Mouse (Mus musculus): ENCODE results near the gene Ripk1.
"Not testable (repeated sequence)": the region's sequence is repeated elsewhere in the genome, so short reads cannot be mapped to it uniquely, and the experiment has no call there.

Ripk1 gene

GRCm38 (mm10) chr13:34038056-34038432 is 35.9 kb downstream of the Ripk1 start:
- no peak for DNase-seq (ENCODE audit: low spot score)

DNA sequence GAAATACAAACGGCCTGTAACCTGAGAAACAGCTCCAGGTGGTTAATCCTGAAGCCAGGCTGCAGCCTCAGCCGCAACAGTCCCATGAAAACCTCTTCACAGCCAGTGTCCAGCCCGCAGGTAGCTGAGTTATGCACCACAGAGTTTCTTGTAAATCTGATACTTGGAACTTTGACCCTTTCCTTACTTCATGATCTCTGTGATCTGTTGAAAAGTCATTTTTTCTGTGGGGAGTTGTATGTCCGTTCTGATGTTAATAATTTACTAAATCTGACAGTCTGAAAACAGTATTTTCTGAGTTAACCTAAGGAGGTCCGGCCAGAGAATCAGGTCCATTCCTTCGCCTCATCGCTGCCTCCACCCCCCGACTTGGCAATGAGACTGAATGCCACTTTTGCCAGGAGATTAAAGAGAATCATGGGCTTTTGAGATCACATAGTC is 36.8 kb downstream of the Ripk1 start:
- DNase-seq (ENCODE audit: low spot score): no peak

- DNase-seq (ENCODE audit: low spot score): no peak
Observed at GRCm38 (mm10) chr13:34040091-34040490, 37.9 kb downstream of the Ripk1 start.

DNA sequence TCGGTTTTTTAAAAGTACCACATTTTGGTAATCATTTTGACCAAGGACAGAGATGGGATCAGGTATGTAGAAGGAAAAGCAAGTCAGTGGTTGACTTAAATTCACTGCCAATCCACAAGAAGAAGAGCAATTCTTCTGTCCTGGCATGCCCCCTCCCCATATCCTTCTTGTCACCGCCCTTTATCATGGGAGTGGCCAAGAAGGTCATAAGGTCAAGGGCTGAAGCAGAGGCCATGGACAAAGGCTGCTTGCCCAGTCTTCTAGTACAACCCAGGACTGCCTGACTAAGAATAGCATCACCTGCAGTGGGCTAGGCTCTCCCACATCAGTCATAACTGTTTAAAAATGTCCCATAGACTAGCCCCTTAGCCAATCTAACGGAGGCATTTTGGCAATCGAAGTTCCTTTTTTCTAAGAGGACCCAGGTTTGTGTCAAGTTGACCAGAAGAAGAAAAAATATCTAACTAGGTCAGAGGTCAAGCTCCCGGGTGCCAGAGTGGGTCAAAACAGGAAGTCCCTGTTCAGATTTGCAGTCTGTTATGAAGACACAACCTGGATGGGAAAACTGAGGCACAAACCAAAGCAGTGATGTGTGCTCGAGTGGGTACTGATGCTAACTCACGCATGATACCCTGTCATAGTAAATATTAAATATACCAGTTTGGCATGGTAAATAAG is 41.7 kb downstream of the Ripk1 start:
- no peak for DNase-seq (ENCODE audit: low spot score)

- DNase-seq (ENCODE audit: low spot score): no peak
Observed at GRCm38 (mm10) chr13:34045511-34046249, 43.5 kb downstream of the Ripk1 start.

GRCm38 (mm10) chr13:34046421-34047012 is 44.4 kb downstream of the Ripk1 start:
- DNase-seq (ENCODE audit: low spot score): peak; percentile 91

DNA sequence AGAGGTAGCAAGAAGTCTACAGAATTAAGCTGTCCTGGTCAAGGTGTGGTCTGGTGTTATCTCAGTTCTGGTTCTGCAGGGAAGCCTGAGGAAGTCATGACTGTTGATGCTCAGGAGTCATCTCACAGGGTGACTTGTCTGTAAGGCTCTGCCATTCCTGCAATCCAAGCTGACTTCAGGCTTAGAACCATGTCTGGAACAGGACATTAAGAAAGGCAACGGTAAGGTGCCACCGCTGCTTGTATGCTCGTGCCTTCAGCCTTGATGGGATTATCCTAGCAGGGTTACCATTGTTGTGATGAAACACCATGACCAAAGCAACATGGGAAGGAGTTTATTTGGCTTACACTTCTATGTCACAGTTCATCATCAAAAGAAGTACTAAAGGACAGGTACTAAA is 45.4 kb downstream of the Ripk1 start:
- no peak for DNase-seq (ENCODE audit: low spot score)

DNA sequence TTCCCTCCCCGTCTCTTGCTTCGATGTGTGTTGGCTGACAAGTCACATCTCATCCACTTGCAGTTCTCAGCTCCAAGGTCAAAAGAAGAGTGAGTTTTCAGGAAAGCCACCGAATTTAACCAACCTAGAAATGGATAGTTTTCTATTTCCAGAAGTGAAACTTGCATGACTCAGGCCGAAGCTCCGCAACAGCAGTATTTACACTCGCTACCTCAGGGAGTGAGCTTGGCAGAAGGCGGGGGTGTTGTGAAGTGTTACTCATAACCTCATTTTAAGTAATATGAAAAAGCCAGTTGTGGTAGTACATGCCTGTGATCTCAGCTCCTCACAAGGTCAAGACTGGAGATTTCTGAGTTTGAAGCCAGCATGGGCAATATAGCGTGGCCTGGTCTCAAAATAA is 48.3 kb downstream of the Ripk1 start:
- DNase-seq (ENCODE audit: low spot score): no peak

DNA sequence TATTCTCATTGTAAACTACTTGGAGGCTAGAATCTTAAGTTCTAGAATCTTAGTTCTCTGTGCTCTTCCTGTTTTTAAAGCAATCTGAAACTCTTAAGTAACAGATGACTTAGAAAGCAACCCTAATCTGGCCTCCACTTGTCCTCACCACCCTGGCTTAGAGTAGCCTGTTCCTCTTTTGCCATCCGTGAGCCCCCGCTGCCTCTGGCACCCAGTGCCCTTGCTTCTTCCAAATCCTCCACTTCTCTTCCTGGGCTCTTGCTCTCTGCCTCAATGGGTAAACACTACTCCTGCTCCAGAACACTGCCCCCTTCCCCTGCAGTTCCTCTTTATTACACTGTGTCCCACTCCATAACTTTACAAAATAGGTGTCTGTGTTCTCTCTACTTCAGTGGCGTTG is 49.5 kb downstream of the Ripk1 start:
- DNase-seq (ENCODE audit: low spot score): no peak

DNA sequence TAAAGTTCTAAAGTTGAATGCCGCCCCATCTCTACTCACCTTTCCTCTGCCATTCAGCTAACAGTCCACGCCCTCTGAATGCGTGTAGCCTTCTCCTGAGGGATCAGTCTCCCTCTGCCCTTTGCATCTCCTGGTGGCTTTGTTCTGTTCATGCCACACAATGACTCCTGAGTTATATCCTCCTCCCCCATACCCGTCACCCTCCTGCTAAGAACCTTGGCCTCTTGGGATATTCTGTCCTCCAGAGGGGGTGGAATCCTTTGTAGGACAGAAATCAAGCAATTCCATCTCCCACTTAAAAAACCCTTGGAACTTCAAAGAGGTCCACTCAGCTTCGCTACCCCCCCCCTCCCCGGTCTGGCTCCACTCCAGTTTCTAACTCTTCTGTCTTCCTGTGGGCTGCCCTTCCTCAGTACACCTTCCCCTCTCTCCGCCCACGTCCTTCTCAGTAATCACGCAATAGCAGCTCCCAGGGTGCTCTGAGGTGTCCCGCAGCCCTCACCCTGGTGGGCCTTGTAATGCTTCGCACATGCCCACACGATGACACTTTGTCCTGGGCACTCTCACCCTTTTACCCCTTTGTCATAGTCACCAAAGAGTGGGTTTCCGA is 51.6 kb downstream of the Ripk1 start:
- no peak for DNase-seq (ENCODE audit: low spot score)

DNA sequence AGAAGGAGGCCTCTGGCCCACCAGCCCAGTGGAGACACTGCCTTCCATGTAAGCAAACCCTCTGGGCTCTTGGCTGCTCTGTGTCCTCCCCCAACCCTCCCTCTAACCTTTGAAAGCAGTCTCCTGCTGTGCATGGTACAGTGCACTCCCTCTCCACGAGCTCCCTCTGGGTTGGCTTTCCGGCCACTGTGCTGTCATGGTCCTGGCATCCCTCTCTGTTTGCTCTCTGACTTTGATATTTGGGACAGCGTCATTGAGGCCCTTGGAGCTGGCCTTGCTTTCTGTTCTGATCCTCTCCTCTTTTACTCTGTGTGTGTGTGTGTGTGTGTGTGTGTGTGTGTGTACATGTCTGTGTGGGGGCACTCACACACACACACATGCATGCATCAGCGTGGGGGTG is 52.2 kb downstream of the Ripk1 start:
- DNase-seq (ENCODE audit: low spot score): no peak

DNA sequence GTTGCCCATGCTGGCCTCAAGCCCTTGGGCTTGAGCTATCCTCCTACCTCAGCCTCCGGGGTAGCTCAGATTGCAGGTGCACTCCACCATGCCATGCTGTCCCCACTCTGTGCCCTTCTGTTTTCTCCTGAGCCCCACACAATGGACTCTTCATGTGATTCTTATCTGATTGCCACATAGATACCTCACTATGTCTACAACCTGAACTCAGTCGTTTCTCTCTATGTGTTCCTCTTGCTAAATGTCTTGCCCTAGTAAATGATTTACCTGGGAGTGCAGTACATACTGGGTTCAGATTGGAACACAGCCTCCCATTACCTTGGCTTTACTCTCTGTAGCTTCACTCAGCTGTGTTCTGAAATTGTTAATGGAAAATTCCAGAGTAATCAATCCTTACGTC is 52.8 kb downstream of the Ripk1 start:
- no peak for DNase-seq (ENCODE audit: low spot score)

DNA sequence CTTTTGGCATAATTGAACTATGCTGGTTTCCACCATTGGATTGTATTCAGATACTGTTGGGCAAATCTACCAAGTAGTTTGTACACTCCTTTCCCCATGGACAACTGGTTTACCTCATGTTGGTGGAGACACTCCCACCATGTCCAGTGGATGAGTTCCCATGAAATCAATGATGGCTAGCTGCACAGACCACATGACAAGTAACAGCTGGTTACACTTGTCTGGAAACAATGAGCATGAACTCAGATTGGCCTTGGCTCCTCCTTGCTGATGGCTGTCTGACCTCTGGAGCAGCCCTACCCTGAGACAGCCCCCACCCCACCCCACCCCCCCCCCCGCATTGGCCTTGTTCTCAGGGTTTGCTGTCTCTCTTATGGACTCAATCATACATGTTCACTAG is 55.1 kb downstream of the Ripk1 start:
- no peak for DNase-seq (ENCODE audit: low spot score)

DNA sequence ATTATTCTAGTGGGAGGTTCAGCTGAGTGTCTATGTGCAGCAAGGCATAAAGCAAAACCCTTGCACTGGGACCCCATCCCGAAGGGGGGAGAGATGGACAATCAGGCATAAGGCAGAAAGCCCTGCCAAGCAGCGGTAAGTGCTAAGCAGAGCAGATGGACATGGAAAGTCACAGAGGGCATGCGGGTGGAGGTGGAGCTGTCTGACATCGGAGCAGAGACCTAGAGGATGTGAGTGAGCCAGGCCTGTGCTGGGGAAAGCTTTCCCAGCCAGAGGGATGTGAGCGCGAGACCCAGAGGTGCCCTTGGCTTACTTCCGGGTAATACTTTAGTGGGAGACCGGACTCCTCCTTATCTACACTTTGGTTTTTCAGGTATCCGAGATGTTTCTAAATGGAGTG is 57.9 kb downstream of the Ripk1 start:
- no peak for DNase-seq (ENCODE audit: low spot score)

DNA sequence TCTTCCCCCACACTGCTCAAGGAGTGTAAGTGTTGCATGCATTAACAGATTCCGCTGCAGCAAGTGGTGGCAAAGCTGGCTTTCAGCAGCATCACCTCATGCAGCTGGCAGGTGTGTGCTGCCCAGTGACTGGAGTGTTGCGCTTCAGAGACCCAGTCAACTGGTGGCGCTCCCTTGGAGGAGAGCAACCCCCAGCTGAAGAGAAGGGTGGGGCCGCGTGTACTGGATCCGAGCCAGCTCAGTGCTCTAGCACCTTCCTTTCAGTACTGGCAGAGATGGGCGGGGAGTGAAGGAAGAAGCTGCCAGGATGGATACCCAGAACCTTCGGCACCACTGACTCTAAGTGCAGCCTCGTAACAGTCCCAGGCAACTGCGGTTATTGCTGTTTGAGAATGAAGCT is 60.3 kb downstream of the Ripk1 start:
- DNase-seq (ENCODE audit: low spot score): no peak

DNA sequence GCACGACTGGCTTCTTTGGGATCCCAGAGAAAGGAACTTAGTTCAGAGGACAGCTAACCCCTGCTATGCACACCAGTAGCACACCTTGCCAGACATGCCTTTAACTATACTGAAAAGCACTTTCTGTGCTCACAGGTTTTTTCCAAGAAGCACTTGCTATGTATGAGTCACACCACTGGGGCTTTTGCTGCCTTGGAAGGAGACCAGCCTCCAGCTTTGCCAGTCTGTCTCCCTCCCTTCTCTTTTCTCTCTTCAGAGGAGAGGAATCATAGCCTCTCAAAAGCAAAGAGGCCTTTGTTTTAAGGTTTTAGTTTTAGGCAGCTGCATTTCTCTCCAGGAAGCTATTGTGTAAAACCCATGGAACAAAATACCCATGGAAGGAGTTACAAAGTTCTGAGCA is 64.2 kb downstream of the Ripk1 start:
- DNase-seq (ENCODE audit: low spot score): no peak

DNA sequence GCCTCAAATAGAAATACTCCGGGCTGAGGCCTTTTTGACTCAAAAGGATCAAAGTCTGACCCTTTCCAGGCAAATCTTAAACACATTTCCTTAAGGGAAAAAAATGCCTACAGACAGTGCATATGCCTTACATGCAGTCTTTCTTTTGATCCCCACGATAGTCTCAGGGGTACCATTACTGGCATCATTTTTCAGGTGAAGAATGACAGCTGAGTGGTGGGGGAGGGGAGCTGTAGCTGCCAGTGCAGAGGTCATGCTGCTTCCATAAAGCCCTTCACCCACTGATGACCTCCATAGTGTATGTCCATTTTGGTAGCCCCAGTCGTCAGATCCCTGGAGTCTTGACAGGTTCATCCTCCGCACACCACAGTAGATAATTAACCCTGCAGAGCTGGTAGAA is 68.1 kb downstream of the Ripk1 start:
- no peak for DNase-seq (ENCODE audit: low spot score)

- no peak for DNase-seq (ENCODE audit: low spot score)
Observed at GRCm38 (mm10) chr13:34071836-34072235, 69.7 kb downstream of the Ripk1 start.

- DNase-seq (ENCODE audit: low spot score): no peak
Observed at GRCm38 (mm10) chr13:34072847-34073246, 70.7 kb downstream of the Ripk1 start.

DNA sequence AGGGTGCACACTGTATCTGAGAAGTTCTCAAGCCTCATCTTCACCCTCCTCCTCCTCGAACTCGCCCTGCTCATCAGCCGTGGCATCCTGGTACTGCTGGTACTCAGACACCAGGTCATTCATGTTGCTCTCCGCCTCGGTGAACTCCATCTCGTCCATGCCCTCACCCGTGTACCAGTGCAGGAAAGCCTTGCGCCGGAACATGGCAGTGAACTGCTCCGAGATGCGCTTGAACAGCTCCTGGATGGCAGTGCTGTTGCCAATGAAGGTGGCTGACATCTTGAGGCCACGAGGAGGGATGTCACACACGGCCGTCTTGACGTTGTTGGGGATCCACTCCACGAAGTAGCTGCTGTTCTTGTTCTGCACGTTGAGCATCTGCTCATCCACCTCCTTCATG is 72.3 kb downstream of the Ripk1 start:
- not testable (repeated sequence) for DNase-seq (ENCODE audit: low spot score)

GRCm38 (mm10) chr13:34075893-34076292 is 73.7 kb downstream of the Ripk1 start:
- not testable (repeated sequence) for DNase-seq (ENCODE audit: low spot score)

- DNase-seq (ENCODE audit: low spot score): peak; percentile 68
Observed at GRCm38 (mm10) chr13:34076561-34077491, 74.7 kb downstream of the Ripk1 start.

Data from layer of hippocampus, adult 11-12 months (tissue).